Mouse (Mus musculus) liver, adult 2 months (tissue): ENCODE results near the gene Hnrnpc.

Source experiments
- CTCF ChIP-seq: fragments of 200-500 bp; IDR thresholded peaks from 2 replicates; pipeline ENCODE4 v1.5.1; 2011; ENCODE audit warnings: low read depth, low read length, control low read depth
- POLR2A ChIP-seq: fragments of 200-500 bp; IDR thresholded peaks from 2 replicates; pipeline ENCODE4 v1.6.1; 2011; ENCODE audit warnings: low read length, control low read depth; ENCODE audit not compliant: insufficient read depth; ENCODE audit errors: extremely low read depth

DNA sequence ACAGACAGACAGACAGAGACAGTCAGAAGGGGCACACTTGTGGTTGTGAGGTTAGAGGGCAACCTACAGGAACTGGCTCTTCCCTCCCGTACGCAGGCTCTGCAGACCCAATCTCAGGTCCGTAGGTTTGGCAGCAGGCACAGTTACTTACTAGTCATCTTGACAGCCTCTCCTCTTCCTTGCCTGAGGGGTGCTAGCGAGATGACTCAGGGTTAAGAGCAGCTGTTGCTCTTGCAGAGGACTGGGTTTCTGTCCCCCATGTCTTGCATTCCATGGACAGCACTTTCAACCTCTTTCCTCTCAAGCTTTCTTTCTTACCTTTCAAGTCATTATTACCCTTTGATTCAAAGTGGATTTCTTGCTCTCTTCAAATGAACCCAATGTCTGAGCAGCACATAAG, 40.3 kb upstream of the Hnrnpc start:
- TF ChIP-seq CTCF (no peak), POLR2A (no peak)
